Mouse (Mus musculus): ENCODE data around the gene Lyl1. TPM values are rescaled to one million over a fixed set of nuclear protein-coding genes. Genes with fewer than 3 reads are reported as not detected.
"Not testable (repeated sequence)": the region's sequence is repeated elsewhere in the genome, so short reads cannot be mapped to it uniquely, and the experiment has no call there.

The Lyl1 gene
- polyA plus RNA-seq, 1 experiment from 2014 or later, result 2.4 TPM

GRCm38 (mm10) chr8:84660819-84661457, 40.3 kb upstream of the Lyl1 start:
- Histone ChIP-seq H3K9ac (replicated peaks) (peak overlapping the region; percentile 82), H3K27me3 (peaks cover 11% of the 10 kb centered on the region; the same call in 1 of the 2 replicates), H3K9me3 (no peaks in the 10 kb centered on the region), H3K36me3 (no peaks in the 10 kb centered on the region), H3K4me3 (replicated peaks) (peak overlapping the region; percentile 73), H3K4me1 (replicated peaks) (peaks cover 58% of the 10 kb centered on the region), H3K4me2 (replicated peaks) (peak overlapping the region; percentile 88), H3K27ac (no peak overlapping the region)
- no peak for ATAC-seq
- WGBS, result 2% methylated on average over 20 of the region's 20 CpGs

GRCm38 (mm10) chr8:84661458-84661871, 39.8 kb upstream of the Lyl1 start:
- H3K4me3 ChIP-seq (replicated peaks), result peak overlapping the region; percentile 73
- H3K4me1 ChIP-seq (replicated peaks), result peaks cover 56% of the 10 kb centered on the region
- WGBS, result under 1% methylated on average over 24 of the region's 24 CpGs
- H3K36me3 ChIP-seq, result no peaks in the 10 kb centered on the region
- H3K9ac ChIP-seq (replicated peaks), result peak overlapping the region; percentile 82
- H3K27me3 ChIP-seq, result peaks cover 11% of the 10 kb centered on the region; the same call in 1 of the 2 replicates
- H3K27ac ChIP-seq, result 0 out of 2 replicates have a peak overlapping the region, but pooled peaks have one; percentile 79
- no peaks in the 10 kb centered on the region for H3K9me3 ChIP-seq
- no peak for ATAC-seq
- H3K4me2 ChIP-seq (replicated peaks), result peak overlapping the region; percentile 88

- no peaks in the 10 kb centered on the region for H3K36me3 ChIP-seq
- H3K9me3 ChIP-seq, result no peaks in the 10 kb centered on the region
- WGBS, result under 1% methylated on average over 61 of the region's 61 CpGs
- H3K4me1 ChIP-seq (replicated peaks), result peaks cover 50% of the 10 kb centered on the region
- ATAC-seq, result peak; percentile 18
- peak overlapping the region; percentile 82 for H3K9ac ChIP-seq (replicated peaks)
- peak overlapping the region; percentile 88 for H3K4me2 ChIP-seq (replicated peaks)
- H3K27me3 ChIP-seq, result peaks cover 8% of the 10 kb centered on the region; the same call in 1 of the 2 replicates
- peak overlapping the region; percentile 73 for H3K4me3 ChIP-seq (replicated peaks)
- peak overlapping the region; percentile 79 for H3K27ac ChIP-seq
These were observed 39.2 kb upstream of the Lyl1 start for GRCm38 (mm10) chr8:84661961-84662571.

GRCm38 (mm10) chr8:84662581-84663065, 38.6 kb upstream of the Lyl1 start, which contains the start of gene Ier2:
TSS of gene Ier2 (minus strand) at chr8:84662852.
- Histone ChIP-seq H3K36me3 (no peaks in the 10 kb centered on the region), H3K4me1 (replicated peaks) (peaks cover 48% of the 10 kb centered on the region), H3K4me2 (replicated peaks) (peak within 1 kb of the TSS; percentile 88), H3K4me3 (replicated peaks) (peak within 1 kb of the TSS; percentile 73), H3K27ac (peak within 1 kb of the TSS; percentile 79), H3K9me3 (no peaks in the 10 kb centered on the region), H3K27me3 (peaks cover 8% of the 10 kb centered on the region; the same call in 1 of the 2 replicates), H3K9ac (replicated peaks) (peak within 1 kb of the TSS; percentile 82)
- under 1% methylated on average over 27 of the region's 27 CpGs for WGBS
- peak; percentile 75 for ATAC-seq

GRCm38 (mm10) chr8:84663483-84664327, 37.6 kb upstream of the Lyl1 start:
- Histone ChIP-seq H3K4me2 (replicated peaks) (peak overlapping the region; percentile 88), H3K4me1 (replicated peaks) (peaks cover 48% of the 10 kb centered on the region), H3K9me3 (no peaks in the 10 kb centered on the region), H3K36me3 (peaks cover 7% of the 10 kb centered on the region), H3K9ac (replicated peaks) (peak overlapping the region; percentile 83), H3K27ac (peak overlapping the region; percentile 85), H3K4me3 (replicated peaks) (peak overlapping the region; percentile 73), H3K27me3 (peaks cover 5% of the 10 kb centered on the region; the same call in 1 of the 2 replicates)
- 4% methylated on average over 43 of the region's 43 CpGs for WGBS
- peak; percentile 82 for ATAC-seq

GRCm38 (mm10) chr8:84664566-84665384, 36.5 kb upstream of the Lyl1 start:
- WGBS, result under 1% methylated on average over 29 of the region's 29 CpGs
- Histone ChIP-seq H3K4me2 (replicated peaks) (peak overlapping the region; percentile 88), H3K4me3 (replicated peaks) (peak overlapping the region; percentile 73), H3K27me3 (no peaks in the 10 kb centered on the region), H3K36me3 (peaks cover 11% of the 10 kb centered on the region), H3K4me1 (replicated peaks) (peaks cover 46% of the 10 kb centered on the region), H3K27ac (peak overlapping the region; percentile 85), H3K9me3 (no peaks in the 10 kb centered on the region), H3K9ac (replicated peaks) (peak overlapping the region; percentile 83)
- ATAC-seq, result peak; percentile 61

- Histone ChIP-seq H3K9me3 (no peaks in the 10 kb centered on the region), H3K4me2 (replicated peaks) (peak overlapping the region; percentile 88), H3K4me3 (replicated peaks) (peak overlapping the region; percentile 73), H3K27me3 (no peaks in the 10 kb centered on the region), H3K4me1 (replicated peaks) (peaks cover 39% of the 10 kb centered on the region), H3K36me3 (peaks cover 16% of the 10 kb centered on the region), H3K9ac (replicated peaks) (peak overlapping the region; percentile 83), H3K27ac (peak overlapping the region; percentile 85)
- ATAC-seq, result peak; percentile 36; the same call in 1 of the 2 replicates
- 3% methylated on average over 14 of the region's 14 CpGs for WGBS
These were observed 35.8 kb upstream of the Lyl1 start for GRCm38 (mm10) chr8:84665385-84665893.

- no peak overlapping the region for H3K4me3 ChIP-seq (replicated peaks)
- no peaks in the 10 kb centered on the region for H3K9me3 ChIP-seq
- peaks cover 39% of the 10 kb centered on the region for H3K36me3 ChIP-seq
- H3K4me2 ChIP-seq (replicated peaks), result no peak overlapping the region
- H3K4me1 ChIP-seq (replicated peaks), result peaks cover 17% of the 10 kb centered on the region
- H3K27me3 ChIP-seq, result no peaks in the 10 kb centered on the region
- 82% methylated on average over 1 of the region's 1 CpGs for WGBS
- H3K27ac ChIP-seq, result no peak overlapping the region
- ATAC-seq, result no peak
- H3K9ac ChIP-seq (replicated peaks), result no peak overlapping the region
These were observed 33.2 kb upstream of the Lyl1 start for GRCm38 (mm10) chr8:84668081-84668480.

GRCm38 (mm10) chr8:84668731-84669485, 32.3 kb upstream of the Lyl1 start:
- Histone ChIP-seq H3K4me2 (replicated peaks) (no peak overlapping the region), H3K9ac (replicated peaks) (no peak overlapping the region), H3K27me3 (no peaks in the 10 kb centered on the region), H3K4me1 (replicated peaks) (peaks cover 12% of the 10 kb centered on the region), H3K27ac (no peak overlapping the region), H3K36me3 (peaks cover 46% of the 10 kb centered on the region), H3K9me3 (no peaks in the 10 kb centered on the region), H3K4me3 (replicated peaks) (no peak overlapping the region)
- no peak for ATAC-seq
- 86% methylated on average over 6 of the region's 6 CpGs for WGBS

- 92% methylated on average over 5 of the region's 5 CpGs for WGBS
- ATAC-seq, result peak; percentile 21; the same call in 1 of the 2 replicates
These were observed 30.8 kb upstream of the Lyl1 start for GRCm38 (mm10) chr8:84670295-84671006.

More at GRCm38 (mm10) chr8:84670295-84671006, 30.8 kb upstream of the Lyl1 start:
- not testable (repeated sequence) for H3K27me3 ChIP-seq; H3K9me3 ChIP-seq; H3K9ac ChIP-seq (replicated peaks); H3K4me2 ChIP-seq (replicated peaks); H3K27ac ChIP-seq; H3K4me1 ChIP-seq (replicated peaks); H3K4me3 ChIP-seq (replicated peaks)
- H3K36me3 ChIP-seq, result peaks cover 61% of the 10 kb centered on the region

All from midbrain, embryonic 13.5 days (tissue).